Mouse (Mus musculus) CD8-positive naive resting alpha-beta T cell, adult 2 months (primary cell): ENCODE data around the gene Ncam2.

Source experiments
- DNase-seq, 2 experiments: peaks; one replicate each; pipeline ENCODE4 v3.0.0; 2022; ENCODE audit warnings: low read depth in 2 of 2, low spot score in 2 of 2

The Ncam2 gene

GRCm38 (mm10) chr16:81200201-81201071 lies at the start of gene Ncam2:
Gene Ncam2 (plus strand): TSS chr16:81200697.
- DNase-seq, result no peak

GRCm38 (mm10) chr16:81170828-81171227 lies 29.7 kb upstream of the Ncam2 start:
- no peak for DNase-seq

- DNase-seq, result no peak
These were observed 25.1 kb upstream of the Ncam2 start for GRCm38 (mm10) chr16:81175302-81175943.

- DNase-seq, result no peak
These were observed 20.7 kb upstream of the Ncam2 start for GRCm38 (mm10) chr16:81179801-81180200.

- no peak for DNase-seq
These were observed 12.8 kb upstream of the Ncam2 start for GRCm38 (mm10) chr16:81187579-81188179.

GRCm38 (mm10) chr16:81191621-81192020 lies 8.9 kb upstream of the Ncam2 start:
- DNase-seq, result no peak

GRCm38 (mm10) chr16:81192607-81193006 lies 7.9 kb upstream of the Ncam2 start:
- DNase-seq, result no peak

GRCm38 (mm10) chr16:81199467-81199866 lies 1.0 kb upstream of the Ncam2 start:
- DNase-seq, result no peak

- DNase-seq, result no peak
These were observed 974 bp downstream of the Ncam2 start for GRCm38 (mm10) chr16:81201471-81201870.

GRCm38 (mm10) chr16:81201992-81202391 lies 1.5 kb downstream of the Ncam2 start:
- DNase-seq, result no peak

- no peak for DNase-seq
These were observed 2.2 kb downstream of the Ncam2 start for GRCm38 (mm10) chr16:81202721-81203161.

- DNase-seq, result no peak
These were observed 4.0 kb downstream of the Ncam2 start for GRCm38 (mm10) chr16:81204405-81205034.

GRCm38 (mm10) chr16:81221176-81221575 lies 20.7 kb downstream of the Ncam2 start:
- no peak for DNase-seq

- DNase-seq, result no peak
These were observed 23.3 kb downstream of the Ncam2 start for GRCm38 (mm10) chr16:81223841-81224240.

GRCm38 (mm10) chr16:81224253-81224652 lies 23.8 kb downstream of the Ncam2 start:
- no peak for DNase-seq

- DNase-seq, result no peak
These were observed 54.4 kb downstream of the Ncam2 start for GRCm38 (mm10) chr16:81254875-81255274.

- DNase-seq, result no peak
These were observed 59.9 kb downstream of the Ncam2 start for GRCm38 (mm10) chr16:81260429-81260828.

- DNase-seq, result no peak
These were observed 73.3 kb downstream of the Ncam2 start for GRCm38 (mm10) chr16:81273597-81274360.

- no peak for DNase-seq
These were observed 83.7 kb downstream of the Ncam2 start for GRCm38 (mm10) chr16:81284241-81284640.
